Mouse (Mus musculus): ENCODE data around the gene Rtn4rl2.

GRCm38 (mm10) chr2:84882606-84883005 lies 3.9 kb downstream of the Rtn4rl2 start:
- TF ChIP-seq CTCF (IDR thresholded peaks at IDR 0.05; ENCODE audit: low read depth, low read length) (no peak), POLR2A (IDR thresholded peaks at IDR 0.05; ENCODE audit: insufficient read depth, low read length) (no peak)
